Mouse (Mus musculus): Measurements from ENCODE around the gene Ampd2. TPM values are rescaled to one million over a fixed set of nuclear protein-coding genes. Genes with fewer than 3 reads are reported as not detected.

Gene Ampd2
- total and polyA plus RNA-seq, 3 experiments: 28.3 to 85.9 (median 55.8) TPM

- Histone ChIP-seq H3K4me2 (ENCODE audit: insufficient read depth, low read depth, poor library complexity, severe bottlenecking) (no peak overlapping the region), H3K27ac (ENCODE audit: insufficient read depth, low read depth) (no peak overlapping the region), H3K79me2 (replicated peaks; ENCODE audit: control insufficient read depth, extremely low read depth, insufficient read depth, poor library complexity, severe bottlenecking) (peaks cover 29% of the 10 kb centered on the region), H3K9me3 (replicated peaks; ENCODE audit: low read length) (no peaks in the 10 kb centered on the region), H3K9ac (ENCODE audit: insufficient read depth, low read depth) (no peak overlapping the region), H3K4me3 (replicated peaks in 1 of 3; ENCODE audit: low read depth in 2 of 3, low read length in 2 of 3, poor library complexity in 1 of 3) (no peak overlapping the region), H3K27me3 (replicated peaks) (no peaks in the 10 kb centered on the region), H3K4me1 (ENCODE audit: control insufficient read depth in 1 of 2, insufficient read depth in 2 of 2) (peaks cover 9 to 72% of the 10 kb centered on the region in 2 experiments; a peak in 3 of 4 replicates), H3K36me3 (replicated peaks in 1 of 2; ENCODE audit: control insufficient read depth in 1 of 2, insufficient read depth in 1 of 2, low read length in 1 of 2) (peaks cover 4 to 37% of the 10 kb centered on the region in 2 experiments)
- TF ChIP-seq SMC3 (IDR thresholded peaks at IDR 0.05; ENCODE audit: low read depth, low read length) (no peak), ZMIZ1 (IDR thresholded peaks at IDR 0.05; ENCODE audit: low read depth, low read length) (no peak), MAFK (IDR thresholded peaks at IDR 0.05; ENCODE audit: insufficient replicate concordance, low read length) (no peak), NELFE (IDR thresholded peaks at IDR 0.05; ENCODE audit: low read depth, low read length) (no peak), UBTF (IDR thresholded peaks at IDR 0.05; ENCODE audit: low read depth, low read length) (no peak)
- no peak for DNase-seq (ENCODE audit: extremely low read depth)
- dilution Hi-C loops (cut with MboI; ENCODE audit: extremely low pct_ligation_motif_present, extremely low pct_unique_long_range_greater_than_20kb, low sequenced_read_pairs): no loop called here
- in situ Hi-C loops (cut with MboI; ENCODE audit: low pct_ligation_motif_present, low pct_unique_long_range_greater_than_20kb, low sequenced_read_pairs): no loop called here
Observed at GRCm38 (mm10) chr3:108129804-108130203, 43.4 kb upstream of the Ampd2 start.

- Histone ChIP-seq H3K4me2 (ENCODE audit: insufficient read depth, low read depth, poor library complexity, severe bottlenecking) (no peak overlapping the region), H3K4me3 (replicated peaks in 1 of 3; ENCODE audit: low read depth in 2 of 3, low read length in 2 of 3, poor library complexity in 1 of 3) (no peak overlapping the region), H3K27me3 (replicated peaks) (no peaks in the 10 kb centered on the region), H3K36me3 (replicated peaks in 1 of 2; ENCODE audit: control insufficient read depth in 1 of 2, insufficient read depth in 1 of 2, low read length in 1 of 2) (peaks cover 4 to 42% of the 10 kb centered on the region in 2 experiments), H3K27ac (ENCODE audit: insufficient read depth, low read depth) (no peak overlapping the region), H3K9me3 (replicated peaks; ENCODE audit: low read length) (no peaks in the 10 kb centered on the region), H3K79me2 (replicated peaks; ENCODE audit: control insufficient read depth, extremely low read depth, insufficient read depth, poor library complexity, severe bottlenecking) (peaks cover 27% of the 10 kb centered on the region), H3K4me1 (ENCODE audit: control insufficient read depth in 1 of 2, insufficient read depth in 2 of 2) (peaks cover 9 to 72% of the 10 kb centered on the region in 2 experiments; a peak in 3 of 4 replicates), H3K9ac (ENCODE audit: insufficient read depth, low read depth) (no peak overlapping the region)
- in situ Hi-C loops (cut with MboI; ENCODE audit: low pct_ligation_motif_present, low pct_unique_long_range_greater_than_20kb, low sequenced_read_pairs): no loop called here
- no peak for TF ChIP-seq ZNF384 (IDR thresholded peaks at IDR 0.05; ENCODE audit: low read depth, low read length)
- 0 out of 2 replicates have a peak, but pooled peaks have one; percentile 19 for TF ChIP-seq JUND (conservative IDR thresholded peaks at IDR 0.05; ENCODE audit: low read depth, low read length)
- TF ChIP-seq PAX5 (IDR thresholded peaks at IDR 0.05; ENCODE audit: low read length): no peak
- dilution Hi-C loops (cut with MboI; ENCODE audit: extremely low pct_ligation_motif_present, extremely low pct_unique_long_range_greater_than_20kb, low sequenced_read_pairs): no loop called here
- DNase-seq (ENCODE audit: extremely low read depth): no peak
Observed at GRCm38 (mm10) chr3:108129367-108129766, 42.9 kb upstream of the Ampd2 start.

GRCm38 (mm10) chr3:108128520-108128919 is 42.1 kb upstream of the Ampd2 start:
- no peak for TF ChIP-seq CHD1 (IDR thresholded peaks at IDR 0.05; ENCODE audit: low read depth, low read length)
- no peak for TF ChIP-seq MAX (IDR thresholded peaks at IDR 0.05; ENCODE audit: low read length)
- no peak for TF ChIP-seq KAT2A (IDR thresholded peaks at IDR 0.05; ENCODE audit: insufficient replicate concordance, low read length)
- no peak for TF ChIP-seq GABPA (IDR thresholded peaks at IDR 0.05; ENCODE audit: insufficient replicate concordance, low read depth, low read length)
- no peak for TF ChIP-seq PAX5 (IDR thresholded peaks at IDR 0.05; ENCODE audit: low read length)
- TF ChIP-seq ZNF384 (IDR thresholded peaks at IDR 0.05; ENCODE audit: low read depth, low read length): no peak
- no peak for TF ChIP-seq SMC3 (IDR thresholded peaks at IDR 0.05; ENCODE audit: low read depth, low read length)
- TF ChIP-seq JUN (IDR thresholded peaks at IDR 0.05; ENCODE audit: insufficient read depth, low read depth, low read length): no peak
- no peak for TF ChIP-seq USF1 (IDR thresholded peaks at IDR 0.05; ENCODE audit: low read depth, low read length)
- no peak for TF ChIP-seq HCFC1 (IDR thresholded peaks at IDR 0.05; ENCODE audit: low read depth, low read length)
- no peak for TF ChIP-seq ELF1 (IDR thresholded peaks at IDR 0.05; ENCODE audit: low read depth, low read length)
- no peak for TF ChIP-seq TCF12 (IDR thresholded peaks at IDR 0.05; ENCODE audit: low read depth, low read length)
- no peak for TF ChIP-seq MXI1 (IDR thresholded peaks at IDR 0.05; ENCODE audit: low read depth, low read length)
- no peak for TF ChIP-seq POLR2A (IDR thresholded peaks at IDR 0.05; ENCODE audit: low read depth, low read length)
- no peak for TF ChIP-seq ZC3H11A (IDR thresholded peaks at IDR 0.05; ENCODE audit: low read depth, low read length)
- no peak for TF ChIP-seq MAFK (IDR thresholded peaks at IDR 0.05; ENCODE audit: insufficient replicate concordance, low read length)
- TF ChIP-seq JUND (conservative IDR thresholded peaks at IDR 0.05; ENCODE audit: low read depth, low read length): no peak
- H3K4me3 ChIP-seq (replicated peaks in 1 of 3; ENCODE audit: low read depth in 2 of 3, low read length in 2 of 3, poor library complexity in 1 of 3): no peak overlapping the region
- peaks cover 9 to 71% of the 10 kb centered on the region in 2 experiments; a peak in 3 of 4 replicates for H3K4me1 ChIP-seq (ENCODE audit: control insufficient read depth in 1 of 2, insufficient read depth in 2 of 2)
- in situ Hi-C loops (cut with MboI; ENCODE audit: low pct_ligation_motif_present, low pct_unique_long_range_greater_than_20kb, low sequenced_read_pairs): no loop called here
- H3K36me3 ChIP-seq (replicated peaks in 1 of 2; ENCODE audit: control insufficient read depth in 1 of 2, insufficient read depth in 1 of 2, low read length in 1 of 2): peaks cover 4 to 47% of the 10 kb centered on the region in 2 experiments
- H3K79me2 ChIP-seq (replicated peaks; ENCODE audit: control insufficient read depth, extremely low read depth, insufficient read depth, poor library complexity, severe bottlenecking): peaks cover 20% of the 10 kb centered on the region
- H3K4me2 ChIP-seq (ENCODE audit: insufficient read depth, low read depth, poor library complexity, severe bottlenecking): no peak overlapping the region
- no peaks in the 10 kb centered on the region for H3K27me3 ChIP-seq (replicated peaks)
- H3K9me3 ChIP-seq (replicated peaks; ENCODE audit: low read length): no peaks in the 10 kb centered on the region
- DNase-seq (ENCODE audit: extremely low read depth): no peak
- dilution Hi-C loops (cut with MboI; ENCODE audit: extremely low pct_ligation_motif_present, extremely low pct_unique_long_range_greater_than_20kb, low sequenced_read_pairs): no loop called here
- H3K27ac ChIP-seq (ENCODE audit: insufficient read depth, low read depth): no peak overlapping the region
- H3K9ac ChIP-seq (ENCODE audit: insufficient read depth, low read depth): no peak overlapping the region

Data from CH12.LX (cell line).